Mouse (Mus musculus): ENCODE data around the gene Hcn1. TPM values are rescaled to one million over a fixed set of nuclear protein-coding genes. Genes with fewer than 3 reads are reported as not detected.

Hcn1 gene
- polyA plus RNA-seq, 1 experiment from 2014 or later, result 0.59 TPM

DNA sequence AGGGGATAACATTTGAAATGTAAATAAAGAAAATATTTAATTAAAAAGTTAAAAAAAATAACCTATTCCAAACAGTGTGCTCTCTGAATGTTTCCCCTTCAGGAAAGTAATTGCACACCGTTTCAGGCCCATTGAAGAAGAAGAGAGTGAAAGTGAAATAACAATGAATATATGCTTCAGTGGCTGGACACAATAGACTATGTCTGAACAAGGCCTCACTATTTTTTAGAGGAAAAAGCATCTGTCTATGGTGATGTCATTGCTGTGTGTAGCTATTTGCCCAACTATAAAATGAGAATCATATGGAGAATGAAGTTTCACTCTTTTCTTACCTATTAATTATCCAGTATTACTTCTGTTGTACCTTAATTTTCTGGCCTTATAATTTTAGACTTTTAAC lies 234.5 kb downstream of the Hcn1 start:
- no peak overlapping the region for H3K4me3 ChIP-seq
- no peaks in the 10 kb centered on the region for H3K27me3 ChIP-seq (replicated peaks)
- ATAC-seq (replicated peaks), result no peak
- WGBS, result 18% methylated on average over 1 of the region's 1 CpGs
- H3K9ac ChIP-seq, result no peak overlapping the region
- no peak overlapping the region for H3K4me2 ChIP-seq
- H3K9me3 ChIP-seq, result no peaks in the 10 kb centered on the region
- no peak overlapping the region for H3K27ac ChIP-seq
- H3K36me3 ChIP-seq (replicated peaks), result no peaks in the 10 kb centered on the region
- H3K4me1 ChIP-seq, result no peaks in the 10 kb centered on the region

DNA sequence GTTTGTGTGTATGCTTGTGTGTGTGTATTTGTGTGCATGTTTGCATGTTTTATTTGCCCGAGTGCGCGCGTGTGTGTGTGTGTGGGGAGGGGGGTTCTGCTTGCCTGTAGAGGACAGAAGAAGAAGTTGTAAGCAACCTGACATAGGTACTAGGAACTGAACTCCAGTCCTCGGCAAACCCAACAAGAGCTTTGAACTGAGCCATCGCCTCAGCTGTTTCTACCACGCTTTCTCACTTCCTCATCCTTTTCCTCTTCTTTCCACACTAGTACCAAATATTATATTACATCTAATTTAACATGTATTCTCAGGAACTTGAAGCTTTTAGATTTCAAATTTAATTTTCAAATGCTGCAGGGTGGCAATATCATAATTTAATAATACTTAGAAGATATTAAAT lies 236.1 kb downstream of the Hcn1 start:
- H3K27ac ChIP-seq, result no peak overlapping the region
- no peaks in the 10 kb centered on the region for H3K4me1 ChIP-seq
- no peaks in the 10 kb centered on the region for H3K9me3 ChIP-seq
- H3K27me3 ChIP-seq (replicated peaks), result no peaks in the 10 kb centered on the region
- H3K4me2 ChIP-seq, result no peak overlapping the region
- H3K9ac ChIP-seq, result no peak overlapping the region
- no peak overlapping the region for H3K4me3 ChIP-seq
- no peaks in the 10 kb centered on the region for H3K36me3 ChIP-seq (replicated peaks)
- ATAC-seq (replicated peaks), result no peak
- 92% methylated on average over 7 of the region's 7 CpGs for WGBS

DNA sequence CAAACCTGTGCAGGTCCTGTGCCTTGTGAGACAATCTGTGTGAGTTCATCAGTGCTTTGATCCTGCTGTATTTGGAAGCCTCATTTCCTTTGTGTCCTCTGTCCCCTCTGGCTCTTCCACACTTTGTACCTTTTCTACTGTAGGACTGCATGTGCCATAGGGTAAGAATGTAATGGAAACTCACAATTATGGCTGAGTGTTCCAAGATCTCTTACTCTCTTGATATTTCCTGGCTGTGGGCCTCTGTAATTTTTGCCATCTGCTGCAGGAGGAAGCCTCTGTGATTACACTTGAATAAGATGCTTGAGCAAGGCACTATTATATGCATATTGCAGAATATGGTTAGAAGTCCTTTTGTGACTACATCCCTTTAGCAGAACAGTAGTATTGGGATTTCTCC lies 240.2 kb downstream of the Hcn1 start:
- Histone ChIP-seq H3K9ac (no peak overlapping the region), H3K4me1 (no peaks in the 10 kb centered on the region), H3K4me3 (no peak overlapping the region), H3K36me3 (replicated peaks) (no peaks in the 10 kb centered on the region), H3K9me3 (no peaks in the 10 kb centered on the region), H3K4me2 (no peak overlapping the region), H3K27ac (no peak overlapping the region), H3K27me3 (replicated peaks) (no peaks in the 10 kb centered on the region)
- no peak for ATAC-seq (replicated peaks)

DNA sequence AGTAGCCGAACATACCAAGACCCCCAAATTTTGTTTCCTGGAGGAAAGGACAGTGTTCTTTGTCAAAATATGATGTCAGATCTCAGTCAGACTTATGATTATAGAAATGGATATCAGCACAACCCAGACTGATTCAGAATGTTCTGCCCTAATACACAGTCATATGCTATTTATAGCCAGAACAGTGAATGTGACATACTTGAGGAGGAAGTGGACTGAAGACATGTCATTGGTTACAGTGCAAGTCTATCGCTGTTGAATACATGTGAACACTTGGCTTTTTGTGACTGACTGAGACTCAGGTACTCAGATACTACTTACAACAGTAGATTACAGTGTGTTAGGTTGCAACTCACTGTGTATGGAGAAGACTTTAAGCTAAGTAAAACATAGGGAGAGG lies 245.2 kb downstream of the Hcn1 start:
- 99% methylated on average over 2 of the region's 2 CpGs for WGBS
- ATAC-seq (replicated peaks), result no peak
- Histone ChIP-seq H3K9ac (no peak overlapping the region), H3K4me1 (no peaks in the 10 kb centered on the region), H3K36me3 (replicated peaks) (no peaks in the 10 kb centered on the region), H3K27ac (no peak overlapping the region), H3K4me2 (no peak overlapping the region), H3K27me3 (replicated peaks) (no peaks in the 10 kb centered on the region), H3K9me3 (no peaks in the 10 kb centered on the region), H3K4me3 (no peak overlapping the region)

DNA sequence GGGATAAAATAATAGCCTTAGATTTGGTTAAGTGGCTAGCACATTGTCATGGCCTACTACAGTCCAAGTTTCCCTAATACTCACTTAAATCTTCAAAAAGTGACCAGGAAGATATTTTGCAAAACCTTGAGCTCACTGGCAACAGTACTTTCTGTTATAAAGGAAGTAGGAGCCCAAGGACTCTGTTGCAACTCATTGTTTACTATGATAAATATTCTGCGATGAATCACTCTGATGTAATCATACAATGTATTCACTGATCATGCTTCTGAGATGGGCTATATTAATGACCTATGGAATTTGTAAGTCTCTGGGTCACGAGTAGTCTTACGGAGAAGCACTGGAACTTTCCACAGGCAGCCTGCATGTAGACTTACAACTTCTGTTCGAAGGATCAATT lies 246.6 kb downstream of the Hcn1 start:
- no peaks in the 10 kb centered on the region for H3K4me1 ChIP-seq
- WGBS, result 91% methylated on average over 4 of the region's 4 CpGs
- H3K27me3 ChIP-seq (replicated peaks), result no peaks in the 10 kb centered on the region
- H3K9ac ChIP-seq, result no peak overlapping the region
- H3K4me3 ChIP-seq, result no peak overlapping the region
- no peaks in the 10 kb centered on the region for H3K36me3 ChIP-seq (replicated peaks)
- H3K27ac ChIP-seq, result no peak overlapping the region
- H3K9me3 ChIP-seq, result no peaks in the 10 kb centered on the region
- H3K4me2 ChIP-seq, result no peak overlapping the region
- no peak for ATAC-seq (replicated peaks)

DNA sequence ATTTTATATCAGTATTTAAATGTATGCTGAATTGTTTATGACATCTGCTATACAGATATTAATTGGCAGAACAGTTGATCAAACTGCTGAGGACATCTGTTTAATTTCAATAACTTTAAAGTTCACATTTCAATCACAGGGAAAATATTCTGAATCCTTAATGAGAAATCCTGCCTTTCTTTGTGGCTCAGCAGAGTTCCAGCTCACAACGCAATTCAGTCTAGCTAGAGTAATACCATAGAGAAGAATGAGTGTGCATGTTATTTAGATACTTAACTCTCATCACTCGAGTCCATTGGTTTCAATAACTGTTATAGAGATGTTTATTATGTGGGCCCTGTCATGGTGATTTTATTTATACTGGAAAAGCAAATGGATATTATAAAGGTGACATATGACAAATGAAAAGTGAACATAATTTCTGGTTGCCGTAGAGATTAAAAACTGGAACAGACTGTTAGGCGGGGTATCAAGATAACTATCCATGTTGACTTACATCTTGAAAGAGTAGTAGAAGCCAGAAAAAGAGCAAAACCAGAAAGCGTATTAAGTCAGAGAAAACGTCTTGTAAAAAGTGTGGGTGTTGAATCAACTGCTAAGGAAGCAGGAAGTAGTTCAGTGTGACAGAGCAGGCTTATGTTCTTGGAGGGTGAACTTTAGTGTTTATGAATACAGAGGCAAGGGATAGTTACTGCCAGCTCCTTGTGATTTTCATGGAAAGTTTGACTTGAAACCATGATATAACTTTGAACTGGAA lies 250.0 kb downstream of the Hcn1 start:
- H3K4me1 ChIP-seq, result no peaks in the 10 kb centered on the region
- no peak overlapping the region for H3K4me2 ChIP-seq
- WGBS, result 80% methylated on average over 6 of the region's 6 CpGs
- ATAC-seq (replicated peaks), result no peak
- no peak overlapping the region for H3K27ac ChIP-seq
- no peaks in the 10 kb centered on the region for H3K36me3 ChIP-seq (replicated peaks)
- no peak overlapping the region for H3K9ac ChIP-seq
- H3K9me3 ChIP-seq, result no peaks in the 10 kb centered on the region
- H3K4me3 ChIP-seq, result no peak overlapping the region
- no peaks in the 10 kb centered on the region for H3K27me3 ChIP-seq (replicated peaks)

DNA sequence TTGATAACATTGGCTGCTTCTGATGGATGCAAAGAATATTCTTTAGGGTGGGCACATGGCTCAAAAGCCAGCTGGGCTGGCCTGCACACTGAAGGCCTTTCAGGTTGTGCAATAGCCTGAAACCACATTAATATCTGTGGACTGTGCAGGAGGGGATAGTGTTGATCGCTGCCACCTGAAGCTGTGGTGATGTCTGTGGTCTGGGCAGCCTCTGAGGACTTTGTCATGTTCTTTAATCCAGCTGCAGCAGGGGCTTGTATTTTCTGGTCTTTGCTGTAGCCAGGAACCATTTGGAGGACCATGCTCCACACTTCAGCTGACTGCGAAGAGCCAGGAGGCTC lies 250.6 kb downstream of the Hcn1 start:
- Histone ChIP-seq H3K9ac (no peak overlapping the region), H3K4me1 (no peaks in the 10 kb centered on the region), H3K9me3 (no peaks in the 10 kb centered on the region), H3K27me3 (replicated peaks) (no peaks in the 10 kb centered on the region), H3K27ac (no peak overlapping the region), H3K4me2 (no peak overlapping the region), H3K4me3 (no peak overlapping the region), H3K36me3 (replicated peaks) (no peaks in the 10 kb centered on the region)
- ATAC-seq (replicated peaks), result no peak
- WGBS, result 93% methylated on average over 2 of the region's 2 CpGs

DNA sequence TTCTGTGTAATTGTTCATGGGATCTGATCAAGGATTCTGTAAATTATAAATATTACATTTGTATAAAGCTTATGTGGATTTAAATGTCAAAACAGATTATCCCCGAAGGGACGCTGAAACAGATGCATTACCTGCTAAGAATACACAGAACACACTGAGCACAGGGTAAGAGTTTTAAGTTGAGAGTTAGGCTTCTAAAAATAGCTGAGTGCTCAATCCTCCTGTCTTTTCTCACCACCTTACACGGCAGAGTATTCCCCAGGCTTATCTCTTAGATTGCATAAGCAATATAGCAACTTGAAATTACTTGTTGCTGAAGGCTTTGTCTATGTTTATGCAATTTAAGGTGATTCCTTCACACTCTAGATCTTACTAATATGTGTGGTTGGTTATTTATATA lies 256.3 kb downstream of the Hcn1 start:
- H3K4me1 ChIP-seq, result no peaks in the 10 kb centered on the region
- no peak overlapping the region for H3K4me2 ChIP-seq
- H3K27ac ChIP-seq, result no peak overlapping the region
- H3K9me3 ChIP-seq, result no peaks in the 10 kb centered on the region
- WGBS, result 75% methylated on average over 3 of the region's 3 CpGs
- no peak for ATAC-seq (replicated peaks)
- H3K27me3 ChIP-seq (replicated peaks), result no peaks in the 10 kb centered on the region
- no peaks in the 10 kb centered on the region for H3K36me3 ChIP-seq (replicated peaks)
- no peak overlapping the region for H3K9ac ChIP-seq
- no peak overlapping the region for H3K4me3 ChIP-seq

DNA sequence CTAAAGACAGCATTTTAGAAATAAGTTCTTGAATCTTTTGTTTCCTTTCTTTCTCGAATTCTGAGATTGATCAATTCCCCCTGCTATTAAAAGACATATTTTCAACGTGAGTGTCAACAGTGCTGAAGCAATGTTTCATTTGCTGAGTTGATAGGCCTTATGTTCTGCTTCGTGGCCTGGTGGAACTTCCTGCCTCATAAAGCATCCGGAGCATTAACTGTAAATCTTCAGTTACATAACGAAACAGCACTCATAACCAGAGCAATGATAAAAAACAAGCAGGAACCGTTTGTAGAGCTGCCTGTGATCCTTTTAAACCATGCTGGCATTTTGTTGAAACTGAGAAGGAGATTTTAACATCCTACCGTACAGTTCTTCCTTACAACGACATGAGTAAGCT lies 275.7 kb downstream of the Hcn1 start:
- Histone ChIP-seq H3K4me1 (no peaks in the 10 kb centered on the region), H3K9ac (no peak overlapping the region), H3K4me3 (no peak overlapping the region), H3K27ac (no peak overlapping the region), H3K36me3 (replicated peaks) (no peaks in the 10 kb centered on the region), H3K9me3 (no peaks in the 10 kb centered on the region), H3K27me3 (replicated peaks) (no peaks in the 10 kb centered on the region), H3K4me2 (no peak overlapping the region)
- no peak for ATAC-seq (replicated peaks)
- 78% methylated on average over 8 of the region's 8 CpGs for WGBS

DNA sequence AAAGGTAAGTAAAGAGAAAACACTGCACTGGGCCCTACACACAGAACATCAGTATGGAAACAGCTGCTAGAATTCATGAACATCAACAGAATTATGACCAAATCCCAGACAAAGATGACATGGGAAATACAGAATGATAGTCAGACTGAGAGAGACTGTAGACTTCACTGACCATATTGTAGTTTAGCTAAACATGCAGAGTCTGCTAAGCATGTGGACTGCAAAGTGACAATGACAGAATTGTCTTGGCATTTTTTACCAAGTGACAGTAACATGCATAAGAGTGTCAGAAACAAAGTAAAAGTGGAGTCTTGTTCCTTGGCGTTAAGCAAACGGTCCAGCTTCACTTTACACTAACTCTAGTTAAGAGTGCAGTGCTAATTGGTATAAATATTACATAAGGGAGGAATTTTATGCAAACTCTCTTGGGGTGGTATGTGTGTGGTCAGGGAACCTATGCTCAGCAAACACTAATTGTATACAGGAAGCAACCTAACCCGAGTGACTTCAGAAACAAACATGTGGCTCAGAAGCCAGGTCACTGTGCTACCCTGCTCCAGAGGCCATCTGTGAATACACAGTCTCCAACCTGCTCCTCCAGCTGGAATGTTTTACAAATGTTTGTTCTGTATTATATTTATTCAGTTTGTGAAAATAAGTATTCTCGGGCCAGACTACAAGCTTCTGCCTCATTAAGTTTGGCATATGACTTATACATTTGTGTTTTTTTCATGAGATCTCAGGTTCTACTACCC lies 278.5 kb downstream of the Hcn1 start:
- no peaks in the 10 kb centered on the region for H3K27me3 ChIP-seq (replicated peaks)
- H3K9ac ChIP-seq, result no peak overlapping the region
- no peaks in the 10 kb centered on the region for H3K4me1 ChIP-seq
- no peak overlapping the region for H3K4me2 ChIP-seq
- H3K27ac ChIP-seq, result no peak overlapping the region
- ATAC-seq (replicated peaks), result no peak
- H3K4me3 ChIP-seq, result no peak overlapping the region
- H3K36me3 ChIP-seq (replicated peaks), result no peaks in the 10 kb centered on the region
- no peaks in the 10 kb centered on the region for H3K9me3 ChIP-seq
- WGBS, result 82% methylated on average over 4 of the region's 4 CpGs

DNA sequence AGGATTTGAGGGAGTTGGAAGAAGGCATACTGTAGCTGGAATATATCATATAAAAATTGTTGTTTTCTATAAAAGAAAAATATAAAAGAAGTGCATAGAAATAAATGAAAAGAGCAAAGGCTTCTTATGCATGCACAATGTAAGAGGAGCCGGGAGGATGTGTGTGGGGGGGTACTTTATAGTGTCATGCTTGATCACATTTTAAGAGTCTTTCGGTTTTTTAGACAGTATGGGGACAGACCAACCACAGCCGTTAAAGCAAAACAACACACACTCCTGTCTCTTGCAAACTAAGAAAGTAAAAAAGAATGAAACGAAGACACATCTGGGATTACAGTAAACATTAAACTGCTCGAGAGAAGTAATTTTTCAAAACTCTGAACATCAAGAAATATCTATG lies 290.0 kb downstream of the Hcn1 start:
- H3K4me2 ChIP-seq, result no peak overlapping the region
- no peaks in the 10 kb centered on the region for H3K27me3 ChIP-seq (replicated peaks)
- no peaks in the 10 kb centered on the region for H3K9me3 ChIP-seq
- no peaks in the 10 kb centered on the region for H3K36me3 ChIP-seq (replicated peaks)
- no peak overlapping the region for H3K9ac ChIP-seq
- no peak overlapping the region for H3K4me3 ChIP-seq
- no peak overlapping the region for H3K27ac ChIP-seq
- ATAC-seq (replicated peaks), result no peak
- WGBS, result 85% methylated on average over 5 of the region's 5 CpGs
- H3K4me1 ChIP-seq, result no peaks in the 10 kb centered on the region

DNA sequence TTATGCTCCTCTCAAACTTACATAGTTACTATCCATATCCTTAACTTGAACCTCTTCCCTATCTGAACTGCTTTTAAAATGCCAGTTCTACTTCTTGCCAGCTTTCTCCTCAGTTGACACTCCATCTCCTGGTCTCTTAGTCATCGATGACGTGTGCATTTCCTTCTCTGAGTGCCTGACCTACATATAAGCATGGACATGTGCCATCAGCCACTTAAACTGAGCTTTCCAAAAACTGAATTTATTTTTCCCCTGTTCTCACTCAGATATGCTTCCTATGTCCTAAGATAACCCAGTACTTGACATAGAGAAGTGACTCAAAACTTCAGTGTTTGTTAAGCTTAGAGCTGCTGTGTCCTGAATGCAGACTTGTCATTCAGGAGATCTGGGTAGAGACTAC lies 295.9 kb downstream of the Hcn1 start:
- WGBS, result 92% methylated on average over 2 of the region's 2 CpGs
- no peak for ATAC-seq (replicated peaks)
- no peak overlapping the region for H3K27ac ChIP-seq
- no peak overlapping the region for H3K4me3 ChIP-seq
- no peak overlapping the region for H3K9ac ChIP-seq
- no peak overlapping the region for H3K4me2 ChIP-seq
- no peaks in the 10 kb centered on the region for H3K27me3 ChIP-seq (replicated peaks)
- no peaks in the 10 kb centered on the region for H3K36me3 ChIP-seq (replicated peaks)
- no peaks in the 10 kb centered on the region for H3K9me3 ChIP-seq
- no peaks in the 10 kb centered on the region for H3K4me1 ChIP-seq

DNA sequence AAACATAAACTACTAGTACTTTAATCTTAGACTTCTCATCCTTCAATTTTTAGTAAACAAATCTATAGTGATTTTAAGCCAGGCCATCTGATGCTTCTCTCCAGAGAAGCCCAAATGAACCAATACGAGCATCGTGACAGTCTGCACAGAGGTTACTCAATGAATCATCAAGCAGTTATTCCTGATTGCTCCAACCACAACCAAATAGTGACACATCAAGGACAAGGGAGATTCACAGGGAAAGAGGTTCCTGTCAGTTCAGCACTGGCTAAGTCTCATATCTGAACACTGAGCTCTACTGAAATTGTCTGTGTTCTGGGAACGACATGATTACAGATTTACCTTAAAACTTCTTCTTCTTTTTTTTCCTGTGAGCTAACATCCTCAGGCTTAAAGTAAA lies 305.7 kb downstream of the Hcn1 start:
- 92% methylated on average over 3 of the region's 3 CpGs for WGBS
- ATAC-seq (replicated peaks), result no peak
- Histone ChIP-seq H3K27ac (no peak overlapping the region), H3K4me2 (no peak overlapping the region), H3K27me3 (replicated peaks) (no peaks in the 10 kb centered on the region), H3K4me1 (no peaks in the 10 kb centered on the region), H3K36me3 (replicated peaks) (no peaks in the 10 kb centered on the region), H3K4me3 (no peak overlapping the region), H3K9me3 (no peaks in the 10 kb centered on the region), H3K9ac (no peak overlapping the region)

Measured in midbrain, embryonic 15.5 days (tissue).